Mouse (Mus musculus) thymus, adult 2 months (tissue): ENCODE results near the gene Fhad1. TPM values are rescaled to one million over a fixed set of nuclear protein-coding genes. Genes with fewer than 3 reads are reported as not detected.

Experiments used
- DNase-seq: peaks from one replicate; pipeline ENCODE4 v3.0.0; 2021
- H3K27ac ChIP-seq: fragments of 200-500 bp; 2 replicates; pipeline ENCODE4 v1.5.1; 2012; ENCODE audit warnings: low read length, control low read depth; ENCODE audit not compliant: control insufficient read depth, insufficient read depth
- H3K27me3 ChIP-seq: fragments of 200-500 bp; 2 replicates; pipeline ENCODE4 v1.6.1; 2012; ENCODE audit warnings: mild to moderate bottlenecking, low read length, moderate library complexity, mixed read lengths; ENCODE audit not compliant: control insufficient read depth, insufficient read depth
- H3K36me3 ChIP-seq: fragments of 200-500 bp; 2 replicates; pipeline ENCODE4 v1.6.1; 2012; ENCODE audit warnings: mild to moderate bottlenecking, low read length, moderate library complexity; ENCODE audit not compliant: control insufficient read depth, insufficient read depth
- H3K4me1 ChIP-seq: fragments of 200-500 bp; replicated peaks from 2 replicates; pipeline ENCODE4 v1.6.1; 2012; ENCODE audit warnings: low read length; ENCODE audit not compliant: control insufficient read depth, insufficient read depth
- H3K4me3 ChIP-seq: fragments of 200-500 bp; 2 replicates; pipeline ENCODE4 v1.5.1; 2012; ENCODE audit warnings: mild to moderate bottlenecking, low read length, control low read depth, moderate library complexity; ENCODE audit not compliant: control insufficient read depth, insufficient read depth
- CTCF ChIP-seq: fragments of 200-500 bp; IDR thresholded peaks from 2 replicates; pipeline ENCODE4 v1.5.1; 2012; ENCODE audit warnings: mild to moderate bottlenecking, control low read depth, low read length, moderate library complexity, borderline replicate concordance; ENCODE audit not compliant: control insufficient read depth, poor library complexity, insufficient read depth; ENCODE audit errors: extremely low read depth
- POLR2A ChIP-seq: fragments of 200-500 bp; IDR thresholded peaks from 2 replicates; pipeline ENCODE4 v1.6.1; 2012; ENCODE audit warnings: mild to moderate bottlenecking, low read length, control low read depth, moderate library complexity; ENCODE audit not compliant: control insufficient read depth, poor library complexity, insufficient read depth; ENCODE audit errors: extremely low read depth
- WGBS: fragments of 180-500 bp; shearing (Covaris S2); methylation state at CpG from one replicate; pipeline ENCODE4 v1.1.7; 2018; 5-methylcytosine and 5-hydroxymethylcytosine counted together
- polyA plus RNA-seq: library from polyadenylated mRNA; depleted of rRNA; stranded (reverse); fragments of >200 nt; gene quantifications from 2 replicates; pipeline ENCODE4 v1.2.3, GENCODE M21; 2012

Gene Fhad1
- polyA plus RNA-seq, 1 experiment = 1.1 TPM

DNA sequence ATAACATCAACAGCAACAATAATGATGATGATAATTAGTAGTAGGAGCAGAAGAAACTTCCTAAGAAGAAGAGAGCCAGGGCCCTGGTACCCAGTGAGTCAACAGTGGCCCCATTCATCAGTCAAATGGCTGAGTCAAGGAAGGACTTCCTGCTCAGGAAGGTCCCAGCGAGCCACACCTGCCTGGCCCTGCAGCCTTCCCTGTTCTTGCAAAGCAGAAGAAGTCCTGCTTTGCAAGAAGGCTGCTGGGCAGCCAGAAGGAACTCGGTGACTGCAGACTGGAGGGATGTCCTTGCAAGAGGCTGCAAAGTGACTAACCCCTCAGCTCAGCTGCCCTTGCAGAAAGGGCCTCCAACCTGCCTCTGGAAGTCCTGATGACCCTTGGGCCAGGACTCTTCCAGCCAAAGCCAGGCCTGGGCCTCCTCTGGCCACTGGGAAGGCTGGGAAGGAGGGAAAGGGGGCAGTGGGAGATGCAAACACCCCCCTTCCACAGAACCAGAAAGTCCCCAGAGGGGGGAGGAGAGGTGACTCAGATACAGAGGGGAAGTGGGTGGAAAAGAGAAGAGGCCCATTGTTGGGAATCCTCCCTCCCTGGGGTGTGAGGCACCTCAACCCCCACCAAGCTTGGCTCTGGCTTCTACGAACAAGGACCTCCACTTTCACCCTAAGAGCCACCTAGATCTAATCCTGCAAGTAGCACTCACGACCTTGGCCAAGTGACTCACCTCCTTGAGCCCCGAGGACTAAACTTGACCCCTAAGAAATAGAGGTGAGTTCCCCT, 145.3 kb downstream of the Fhad1 start:
- TF ChIP-seq CTCF (no peak), POLR2A (no peak)
- Histone ChIP-seq H3K27ac (no peak overlapping the region), H3K4me1 (peaks cover 17% of the 10 kb centered on the region), H3K36me3 (no peaks in the 10 kb centered on the region), H3K27me3 (no peaks in the 10 kb centered on the region), H3K4me3 (no peak overlapping the region)
- DNase-seq = no peak
- WGBS = 80% methylated on average over 5 of the region's 5 CpGs

DNA sequence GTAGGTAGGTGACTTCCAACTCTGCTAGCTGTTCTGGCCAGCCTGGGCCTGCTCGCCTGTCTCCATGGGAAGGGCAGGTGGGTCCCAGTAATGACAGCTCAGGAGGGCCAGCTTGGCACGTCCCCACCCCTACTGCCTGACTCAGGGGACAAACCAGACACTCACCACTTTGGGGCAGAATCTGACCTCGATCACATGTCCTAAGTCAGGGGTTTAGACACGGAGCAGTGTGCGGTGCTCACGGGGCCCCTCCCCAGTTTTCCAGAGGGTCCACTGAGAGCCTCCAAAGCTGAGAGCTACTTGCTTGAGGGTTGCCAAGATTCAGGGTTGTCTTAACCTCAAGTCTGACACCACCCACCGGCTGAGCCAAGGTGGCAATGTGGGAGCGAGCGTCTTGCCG, 146.8 kb downstream of the Fhad1 start:
- DNase-seq = no peak
- Histone ChIP-seq H3K27me3 (no peaks in the 10 kb centered on the region), H3K36me3 (no peaks in the 10 kb centered on the region), H3K4me3 (no peak overlapping the region), H3K27ac (no peak overlapping the region), H3K4me1 (peaks cover 6% of the 10 kb centered on the region)
- WGBS = 95% methylated on average over 10 of the region's 10 CpGs
- TF ChIP-seq POLR2A (no peak), CTCF (no peak)

DNA sequence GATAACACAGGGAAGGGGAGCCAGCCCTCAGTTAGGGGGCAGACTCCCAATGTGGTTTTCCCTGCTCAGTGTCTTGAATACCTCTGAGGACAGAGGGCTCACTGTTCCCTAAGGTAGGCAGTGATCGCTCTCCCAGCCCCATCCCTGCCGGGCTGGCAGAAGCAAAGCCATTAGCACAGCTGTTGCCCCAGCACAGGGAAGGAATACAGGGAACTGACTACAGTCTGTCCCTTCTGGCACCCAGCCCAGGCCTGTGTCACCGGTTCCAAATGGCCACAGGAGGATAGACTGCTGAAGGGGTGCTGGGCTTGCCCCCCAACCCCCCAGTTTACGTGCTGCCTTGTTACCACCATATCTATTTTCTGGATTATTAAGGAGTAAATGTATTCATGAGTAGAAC, 147.4 kb downstream of the Fhad1 start:
- H3K36me3 ChIP-seq = no peaks in the 10 kb centered on the region
- H3K4me3 ChIP-seq = no peak overlapping the region
- no peaks in the 10 kb centered on the region for H3K27me3 ChIP-seq
- DNase-seq = no peak
- H3K4me1 ChIP-seq = peaks cover 5% of the 10 kb centered on the region; the same call in 1 of the 2 replicates
- no peak overlapping the region for H3K27ac ChIP-seq
- TF ChIP-seq CTCF = no peak
- TF ChIP-seq POLR2A = no peak
- WGBS = 88% methylated on average over 4 of the region's 4 CpGs

- no peak for DNase-seq
Observed at GRCm38 (mm10) chr4:141866933-141867490, 147.9 kb downstream of the Fhad1 start.

DNA sequence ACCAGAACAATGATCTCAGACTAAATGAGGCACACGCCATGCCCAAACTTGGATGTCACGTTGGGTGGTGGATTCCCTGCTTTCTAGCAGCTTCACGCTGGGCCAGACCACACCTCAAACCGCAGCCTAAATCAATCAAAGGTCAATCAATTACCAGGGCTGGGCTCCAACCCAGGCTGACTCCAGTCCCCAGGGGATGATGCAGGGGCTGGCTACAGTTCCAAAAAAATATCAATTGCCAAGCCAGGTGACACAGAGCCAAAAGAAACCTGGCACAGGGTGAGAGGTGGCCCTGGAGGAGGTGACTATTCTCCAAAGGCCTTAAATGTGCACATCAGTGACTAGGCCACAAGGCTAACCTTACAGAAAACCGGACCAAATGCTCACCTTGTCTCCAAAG, 149.3 kb downstream of the Fhad1 start:
- no peak for DNase-seq
- Histone ChIP-seq H3K27ac (no peak overlapping the region), H3K27me3 (no peaks in the 10 kb centered on the region), H3K4me1 (0 out of 2 replicates have a peak, but pooled peaks cover 6% of the 10 kb centered on the region), H3K36me3 (no peaks in the 10 kb centered on the region), H3K4me3 (no peak overlapping the region)
- no peak for TF ChIP-seq POLR2A
- 96% methylated on average over 5 of the region's 5 CpGs for WGBS

More at GRCm38 (mm10) chr4:141866933-141867490, 147.9 kb downstream of the Fhad1 start:
- H3K27ac ChIP-seq = no peak overlapping the region
- no peak for TF ChIP-seq CTCF
- TF ChIP-seq POLR2A = no peak
- H3K27me3 ChIP-seq = no peaks in the 10 kb centered on the region
- no peaks in the 10 kb centered on the region for H3K36me3 ChIP-seq
- H3K4me1 ChIP-seq = peaks cover 7% of the 10 kb centered on the region; the same call in 1 of the 2 replicates
- no peak overlapping the region for H3K4me3 ChIP-seq
- WGBS = 92% methylated on average over 10 of the region's 10 CpGs

DNA sequence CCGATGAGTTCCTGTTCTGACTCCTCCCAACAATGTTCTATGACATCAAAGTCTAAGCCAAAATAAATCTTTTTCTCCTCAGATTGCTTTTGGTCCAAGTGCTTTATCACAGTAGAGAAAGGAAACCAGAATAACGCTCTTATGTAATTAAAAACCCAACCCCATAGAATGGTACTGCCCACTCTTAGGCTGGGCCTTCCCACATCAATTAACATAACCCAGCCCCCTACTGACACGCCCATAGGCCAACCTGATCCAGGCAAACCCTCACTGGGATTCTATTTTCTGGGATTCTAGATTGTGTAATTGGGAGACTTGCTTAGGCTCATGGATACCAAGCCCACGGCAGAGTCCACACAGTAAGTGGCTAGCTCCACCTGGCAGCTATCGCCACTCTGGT, 149.9 kb downstream of the Fhad1 start:
- DNase-seq = no peak
- 96% methylated on average over 5 of the region's 5 CpGs for WGBS
- 0 out of 2 replicates have a peak, but pooled peaks cover 6% of the 10 kb centered on the region for H3K4me1 ChIP-seq
- no peak overlapping the region for H3K27ac ChIP-seq
- no peak overlapping the region for H3K4me3 ChIP-seq
- TF ChIP-seq CTCF (no peak), POLR2A (no peak)
- H3K36me3 ChIP-seq = no peaks in the 10 kb centered on the region
- H3K27me3 ChIP-seq = no peaks in the 10 kb centered on the region

GRCm38 (mm10) chr4:141864506-141864905, 150.4 kb downstream of the Fhad1 start:
- 92% methylated on average over 8 of the region's 8 CpGs for WGBS
- TF ChIP-seq CTCF (no peak), POLR2A (no peak)
- Histone ChIP-seq H3K4me3 (no peak overlapping the region), H3K4me1 (0 out of 2 replicates have a peak, but pooled peaks cover 5% of the 10 kb centered on the region), H3K36me3 (0 out of 2 replicates have a peak, but pooled peaks cover 3% of the 10 kb centered on the region), H3K27me3 (no peaks in the 10 kb centered on the region), H3K27ac (no peak overlapping the region)
- no peak for DNase-seq
